Comparison of ENCODE assay signal across 14 mouse cellular contexts in the genomic region with DNA sequence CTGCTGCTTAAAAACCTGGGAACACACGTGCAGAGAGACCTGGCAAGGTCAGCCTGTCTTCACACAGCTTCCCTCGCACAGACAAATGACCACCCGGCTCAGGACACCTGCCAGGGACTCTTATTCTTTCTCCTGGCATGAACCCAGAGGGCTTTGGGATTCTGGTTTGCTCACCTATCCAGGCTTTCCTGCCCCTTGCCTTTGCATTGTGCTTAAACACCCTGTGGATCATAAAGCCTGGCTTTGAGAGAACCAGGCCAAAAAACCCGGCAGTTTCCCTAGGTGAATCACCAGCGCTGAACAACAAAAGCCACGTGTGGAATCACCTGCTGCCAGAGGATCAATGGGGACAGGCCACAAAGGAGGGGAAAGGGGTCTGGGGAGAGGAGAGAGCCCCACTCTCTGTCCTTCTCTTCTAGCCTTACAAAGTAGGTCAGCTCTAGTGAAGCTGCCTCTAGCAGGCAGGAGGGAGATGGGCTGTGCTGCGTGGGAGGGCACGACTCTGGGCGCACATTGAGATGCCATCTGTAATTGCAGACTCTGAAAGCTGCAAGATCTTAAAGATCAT. TPM values are rescaled to one million over a fixed set of nuclear protein-coding genes. Genes with fewer than 3 reads are reported as not detected.
A peak's percentile ranks its signal among the peaks of the same experiment; 100 is the strongest.
DNase-seq lines count a peak whose midpoint lies in the region; ATAC-seq lines count a peak whose summit lies in the region.
"Had no signal": no experiment of that assay in that cellular context is flagged by ENCODE, and none has a peak within 500 bp of the region (broad histone marks: within the 10 kb centered on the region; RNA-seq: fewer than 3 reads in every experiment).

No protein-coding gene starts in this region.

- H3K27me3 ChIP-seq in heart, embryonic 12.5 days (replicated peaks): 0 out of 2 replicates have a peak, but pooled peaks cover 12% of the 10 kb centered on the region
- H3K27me3 ChIP-seq in midbrain, embryonic 10.5 days (ENCODE audit: low read depth, poor library complexity, severe bottlenecking): no peaks in the 10 kb centered on the region
- H3K27me3 ChIP-seq: embryonic facial prominence, embryonic 12.5 days; kidney, embryonic 15.5 days had no signal

- H3K36me3 ChIP-seq in heart, embryonic 12.5 days: no peaks in the 10 kb centered on the region
- H3K36me3 ChIP-seq in midbrain, embryonic 10.5 days: no peaks in the 10 kb centered on the region
- H3K36me3 ChIP-seq: embryonic facial prominence, embryonic 12.5 days; kidney, embryonic 15.5 days; midbrain, embryonic 12.5 days had no signal

- H3K9ac ChIP-seq in heart, embryonic 12.5 days: no peak overlapping the region
- H3K9ac ChIP-seq: embryonic facial prominence, embryonic 12.5 days; kidney, embryonic 15.5 days; liver, postnatal 0 days; midbrain, embryonic 12.5 days had no signal

- no peak overlapping the region for H3K4me3 ChIP-seq in heart, embryonic 12.5 days
- H3K4me3 ChIP-seq in midbrain, embryonic 10.5 days: no peak overlapping the region
- H3K4me3 ChIP-seq: embryonic facial prominence, embryonic 12.5 days; kidney, embryonic 15.5 days; midbrain, embryonic 12.5 days had no signal

- H3K4me2 ChIP-seq in heart, embryonic 12.5 days: no peak overlapping the region
- H3K4me2 ChIP-seq: embryonic facial prominence, embryonic 12.5 days; kidney, embryonic 15.5 days; midbrain, embryonic 12.5 days had no signal

- no peaks in the 10 kb centered on the region for H3K9me3 ChIP-seq in heart, embryonic 12.5 days (replicated peaks)
- no peaks in the 10 kb centered on the region for H3K9me3 ChIP-seq in midbrain, embryonic 10.5 days (replicated peaks)
- H3K9me3 ChIP-seq: embryonic facial prominence, embryonic 12.5 days; kidney, embryonic 15.5 days; midbrain, embryonic 12.5 days had no signal

- peak; percentile 27 to 39 for DNase-seq in kidney, postnatal 4 days
- DNase-seq in kidney, postnatal 36 days: no peak
- peak; percentile 57 to 66 for DNase-seq in frontal cortex, postnatal 25 days (ENCODE audit: low spot score in 2 of 2)
- DNase-seq in left cerebral cortex, adult 8-10 months (ENCODE audit: low spot score in 2 of 2): peak; percentile 53 to 92
- DNase-seq in right cerebral cortex, postnatal 36 days (ENCODE audit: low spot score in 2 of 2): peak; percentile 87 to 89
- no peak for DNase-seq in midbrain, embryonic 10.5 days (ENCODE audit: low spot score)
- DNase-seq in heart, adult 18-20 months: no peak
- DNase-seq: liver, postnatal 0 days had no signal

- 54% methylated on average over 9 of the region's 9 CpGs for WGBS in heart, embryonic 12.5 days
- 63% methylated on average over 9 of the region's 9 CpGs for WGBS in midbrain, embryonic 10.5 days

- ATAC-seq in heart, embryonic 12.5 days (ENCODE audit: insufficient number of reproducible peaks, low FRiP score): no peak
- ATAC-seq: liver, postnatal 0 days; Patski had no signal

- H3K4me1 ChIP-seq in heart, embryonic 12.5 days (replicated peaks): no peaks in the 10 kb centered on the region
- peaks cover 13% of the 10 kb centered on the region for H3K4me1 ChIP-seq in midbrain, embryonic 10.5 days
- H3K4me1 ChIP-seq: kidney, embryonic 15.5 days had no signal

- no peak overlapping the region for H3K27ac ChIP-seq in heart, embryonic 12.5 days (ENCODE audit: poor library complexity, severe bottlenecking)
- H3K27ac ChIP-seq in midbrain, embryonic 10.5 days (replicated peaks): no peak overlapping the region; the same call in 1 of the 2 replicates
- H3K27ac ChIP-seq: embryonic facial prominence, embryonic 12.5 days; kidney, embryonic 15.5 days; midbrain, embryonic 12.5 days had no signal

RNA-seq across cellular contexts. Expression of a gene that starts 47.7 kb away (rescaled TPM):
- 10 to 100 TPM; 20.3 to 25.4 (median 20.8) TPM for total RNA-seq in left cerebral cortex, adult 8-10 months (2022)
- polyA plus RNA-seq in heart, embryonic 12.5 days (2016; fragmentation: Nextera tagmentation; extraction: Ambion mirVana): 36.7 and 37.7 TPM in 2 replicates
- 85.6 and 100 TPM in 2 replicates for polyA plus RNA-seq in midbrain, embryonic 10.5 days (2016; fragmentation: Nextera tagmentation; extraction: Ambion mirVana)
- 10 to 100 TPM; 11.1 to 11.4 TPM for total RNA-seq in heart, adult 18-20 months (2021)

RNA-seq across cellular contexts. Expression of a gene that starts 49.3 kb away (rescaled TPM):
- total RNA-seq in left cerebral cortex, adult 8-10 months (2022): 100 to 1,000 TPM; 393 to 448 (median 420) TPM
- polyA plus RNA-seq in heart, embryonic 12.5 days (2016; fragmentation: Nextera tagmentation; extraction: Ambion mirVana): 0.99 and 1.4 TPM in 2 replicates
- polyA plus RNA-seq in midbrain, embryonic 10.5 days (2016; fragmentation: Nextera tagmentation; extraction: Ambion mirVana): 1.3 and 2.7 TPM in 2 replicates
- 1 to 10 TPM; 4.4 to 5.5 TPM for total RNA-seq in heart, adult 18-20 months (2021)
- total RNA-seq: hematopoietic stem cell, adult 5-6 weeks had no signal

Comparison
In these comparisons a context has a peak if more than half of its experiments do, and no peak if none do; other contexts are left out.
1. DNase-seq: peak in kidney, postnatal 4 days (2 of 2), frontal cortex, postnatal 25 days (2 of 2), left cerebral cortex, adult 8-10 months (2 of 2) and right cerebral cortex, postnatal 36 days (2 of 2); none in kidney, postnatal 36 days (0 of 2), midbrain, embryonic 10.5 days (single experiment) and heart, adult 18-20 months (0 of 2).
2. RNA of a gene that starts 49.3 kb away (total RNA-seq): 393 to 448 TPM in left cerebral cortex, adult 8-10 months; 4.4 to 5.5 TPM in heart, adult 18-20 months; every median in the first group is over 10 times any median in the second.